Comparison of ENCODE assay signal across 8 mouse cellular contexts in the genomic region with DNA sequence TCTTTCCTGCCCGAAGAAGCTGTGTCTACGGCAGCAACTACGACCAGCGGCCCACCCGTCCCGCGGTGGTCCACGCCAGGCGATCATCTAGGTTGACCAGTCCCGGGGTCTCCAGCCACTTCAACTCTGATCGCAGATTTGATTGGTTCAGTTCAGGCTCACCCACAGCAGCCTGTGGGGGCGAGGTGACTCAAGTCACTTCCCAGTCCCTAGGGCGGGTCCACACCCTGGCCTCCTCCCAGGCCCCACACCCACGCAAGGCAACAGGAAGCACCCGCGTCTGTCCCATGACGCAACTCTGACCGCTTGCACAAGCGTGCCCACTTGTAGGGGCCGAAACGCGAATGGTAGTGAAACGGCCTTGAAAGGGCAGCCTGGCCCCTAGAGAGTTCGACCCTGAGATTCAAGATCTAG. TPM values are rescaled to one million over a fixed set of nuclear protein-coding genes. Genes with fewer than 3 reads are reported as not detected.
DNase-seq lines count a peak whose midpoint lies in the region; ATAC-seq and TF ChIP-seq lines count a peak whose summit lies in the region.

No protein-coding gene starts in this region.

- TF ChIP-seq POLR2A in cerebellum, adult 2 months (IDR thresholded peaks at IDR 0.05; ENCODE audit: borderline replicate concordance, insufficient read depth, low read length): peak; percentile 23; the same call in 1 of the 2 replicates

- peaks cover 6% of the 10 kb centered on the region; the same call in 1 of the 2 replicates for H3K4me1 ChIP-seq in cerebellum, adult 2 months (ENCODE audit: control insufficient read depth, insufficient read depth, low read length)
- peaks cover 57% of the 10 kb centered on the region for H3K4me1 ChIP-seq in forebrain, embryonic 16.5 days (replicated peaks; ENCODE audit: control insufficient read depth, insufficient read depth, low read length)
- H3K4me1 ChIP-seq in hindbrain, embryonic 11.5 days (replicated peaks; ENCODE audit: control insufficient read depth, insufficient read depth, low read length): peaks cover 8% of the 10 kb centered on the region

- no peak for ATAC-seq in cerebellum, adult (ENCODE audit: insufficient number of reproducible peaks, low FRiP score, low TSS enrichment)
- no peak for ATAC-seq in forebrain, embryonic 16.5 days
- ATAC-seq in hindbrain, embryonic 11.5 days (ENCODE audit: low FRiP score): no peak

- H3K36me3 ChIP-seq in forebrain, embryonic 16.5 days (ENCODE audit: control insufficient read depth, insufficient read depth): no peaks in the 10 kb centered on the region
- no peaks in the 10 kb centered on the region for H3K36me3 ChIP-seq in hindbrain, embryonic 11.5 days (ENCODE audit: control insufficient read depth, insufficient read depth, low read length)

- peak overlapping the region; percentile 94 for H3K4me2 ChIP-seq in forebrain, embryonic 16.5 days (ENCODE audit: low read length)
- peak overlapping the region; percentile 97 for H3K4me2 ChIP-seq in hindbrain, embryonic 11.5 days (replicated peaks; ENCODE audit: low read depth, low read length)

- no peak for TF ChIP-seq CTCF in cerebellum, adult 2 months (IDR thresholded peaks at IDR 0.05; ENCODE audit: borderline replicate concordance, insufficient read depth, low read depth, low read length)

- no peaks in the 10 kb centered on the region for H3K27me3 ChIP-seq in cerebellum, adult 2 months (ENCODE audit: control insufficient read depth, insufficient read depth, low read length)
- H3K27me3 ChIP-seq in forebrain, embryonic 16.5 days (replicated peaks; ENCODE audit: control insufficient read depth, insufficient read depth, low read length): no peaks in the 10 kb centered on the region
- no peaks in the 10 kb centered on the region for H3K27me3 ChIP-seq in hindbrain, embryonic 11.5 days (ENCODE audit: control insufficient read depth, insufficient read depth, low read length)

- 1% methylated on average over 24 of the region's 24 CpGs for WGBS in cerebellum, adult 2 months
- WGBS in forebrain, embryonic 16.5 days: under 1% methylated on average over 24 of the region's 24 CpGs
- under 1% methylated on average over 24 of the region's 24 CpGs for WGBS in hindbrain, embryonic 11.5 days

- peak overlapping the region; percentile 48 for H3K27ac ChIP-seq in cerebellum, adult 2 months (ENCODE audit: insufficient read depth, low read length)
- no peak overlapping the region; the same call in 1 of the 2 replicates for H3K27ac ChIP-seq in forebrain, embryonic 16.5 days (ENCODE audit: low read length)
- H3K27ac ChIP-seq in hindbrain, embryonic 11.5 days (ENCODE audit: low read depth, low read length): peak overlapping the region; percentile 82

- peak overlapping the region; percentile 72 for H3K9ac ChIP-seq in forebrain, embryonic 16.5 days (replicated peaks; ENCODE audit: low read depth, low read length)
- H3K9ac ChIP-seq in hindbrain, embryonic 11.5 days (ENCODE audit: low read depth, low read length): peak overlapping the region; percentile 89

- peak overlapping the region; percentile 66 for H3K4me3 ChIP-seq in cerebellum, adult 2 months (replicated peaks; ENCODE audit: insufficient read depth, low read depth, low read length)
- H3K4me3 ChIP-seq in forebrain, embryonic 16.5 days (replicated peaks; ENCODE audit: low read length): peak overlapping the region; percentile 69
- peak overlapping the region; percentile 85 for H3K4me3 ChIP-seq in hindbrain, embryonic 11.5 days (ENCODE audit: low read depth, low read length)

- DNase-seq in cerebellum, adult 11 months: peak; percentile 67
- DNase-seq in cerebellum, adult 2 months: peak; percentile 80 to 85
- peak; percentile 66 for DNase-seq in hindbrain, embryonic 11.5 days (ENCODE audit: low spot score)
- DNase-seq in left cerebral cortex, postnatal 4 days: peak; percentile 58
- DNase-seq in mesoderm, embryonic 11.5 days (ENCODE audit: low read depth, low spot score): peak; percentile 70
- peak; percentile 77 for DNase-seq in spleen, adult 12 weeks (ENCODE audit: low spot score)

- no peaks in the 10 kb centered on the region for H3K9me3 ChIP-seq in forebrain, embryonic 16.5 days (ENCODE audit: control insufficient read depth, low read length)
- H3K9me3 ChIP-seq in hindbrain, embryonic 11.5 days (ENCODE audit: control insufficient read depth, low read length): no peaks in the 10 kb centered on the region

- intact Hi-C loops in left cerebral cortex, postnatal 4 days (cut with DNase I): no loop called here

RNA-seq across cellular contexts. Expression of a gene that starts 1.2 kb away (rescaled TPM):
- polyA plus RNA-seq in cerebellum, adult 2 months (2012; rRNA removed): 13.9 and 15.1 TPM in 2 replicates
- polyA plus RNA-seq in forebrain, embryonic 16.5 days (2015; fragmentation: Nextera tagmentation; extraction: Ambion mirVana): 22.5 and 25.5 TPM in 2 replicates
- 60.5 and 61.5 TPM in 2 replicates for polyA plus RNA-seq in hindbrain, embryonic 11.5 days (2014; fragmentation: Nextera tagmentation; extraction: Ambion mirVana)
- 10 to 100 TPM; 10.2 to 10.7 TPM for total RNA-seq in left cerebral cortex, postnatal 4 days (2021)

RNA-seq across cellular contexts. Expression of a gene that starts 24.6 kb away (rescaled TPM):
- 144 and 148 TPM in 2 replicates for polyA plus RNA-seq in cerebellum, adult 2 months (2012; rRNA removed)
- polyA plus RNA-seq in forebrain, embryonic 16.5 days (2015; fragmentation: Nextera tagmentation; extraction: Ambion mirVana): 63.4 and 73.3 TPM in 2 replicates
- polyA plus RNA-seq in hindbrain, embryonic 11.5 days (2014; fragmentation: Nextera tagmentation; extraction: Ambion mirVana): 47.9 and 51.1 TPM in 2 replicates
- 100 to 1,000 TPM; 110 to 112 TPM for total RNA-seq in left cerebral cortex, postnatal 4 days (2021)

RNA-seq across cellular contexts. Expression of a gene that starts 26.2 kb away (rescaled TPM):
- 91.0 and 93.9 TPM in 2 replicates for polyA plus RNA-seq in cerebellum, adult 2 months (2012; rRNA removed)
- 15.5 and 15.7 TPM in 2 replicates for polyA plus RNA-seq in forebrain, embryonic 16.5 days (2015; fragmentation: Nextera tagmentation; extraction: Ambion mirVana)
- polyA plus RNA-seq in hindbrain, embryonic 11.5 days (2014; fragmentation: Nextera tagmentation; extraction: Ambion mirVana): 19.7 and 20.5 TPM in 2 replicates
- total RNA-seq in left cerebral cortex, postnatal 4 days (2021): 10 to 100 TPM; 68.4 to 72.1 TPM

RNA-seq across cellular contexts. Expression of a gene that starts 39.8 kb away (rescaled TPM):
- polyA plus RNA-seq in cerebellum, adult 2 months (2012; rRNA removed): 1.7 TPM in 2 replicates
- polyA plus RNA-seq in forebrain, embryonic 16.5 days (2015; fragmentation: Nextera tagmentation; extraction: Ambion mirVana): 2.6 and 2.9 TPM in 2 replicates
- polyA plus RNA-seq in hindbrain, embryonic 11.5 days (2014; fragmentation: Nextera tagmentation; extraction: Ambion mirVana): 5.3 and 5.4 TPM in 2 replicates
- total RNA-seq in left cerebral cortex, postnatal 4 days (2021): 1 to 10 TPM; 3.0 to 3.3 TPM
